Mouse (Mus musculus): Measurements from ENCODE around the gene Dgkz.

GRCm38 (mm10) chr2:91967962-91968361, 7.7 kb downstream of the Dgkz start:
- no peak; the same call in 1 of the 2 replicates for TF ChIP-seq POLR2A (IDR thresholded peaks at IDR 0.05; ENCODE audit: low read depth, low read length)
- no peak for TF ChIP-seq CTCF (IDR thresholded peaks at IDR 0.05; ENCODE audit: extremely low read depth, insufficient read length, insufficient replicate concordance, low read depth, low read length)

Data from small intestine, adult 2 months (tissue).